Mouse (Mus musculus): ENCODE results near the gene Dkkl1.

- TF ChIP-seq POLR2A (IDR thresholded peaks at IDR 0.05; ENCODE audit: control insufficient read depth, low read depth, low read length) (no peak), CTCF (IDR thresholded peaks at IDR 0.05; ENCODE audit: control insufficient read depth, insufficient read depth, insufficient replicate concordance, low read depth, low read length) (no peak)
Measured at GRCm38 (mm10) chr7:45164833-45165232, 47.1 kb downstream of the Dkkl1 start.
